Mouse (Mus musculus) layer of hippocampus, adult 8-10 months (tissue): Measurements from ENCODE around the gene Rbms3. TPM values are rescaled to one million over a fixed set of nuclear protein-coding genes. Genes with fewer than 3 reads are reported as not detected.
A peak's percentile ranks its signal among the peaks of the same experiment; 100 is the strongest.

Source experiments
- DNase-seq, 2 experiments: peaks; one replicate each; pipeline ENCODE4 v3.0.0; 2022; ENCODE audit warnings: low spot score in 2 of 2
- total RNA-seq, 4 experiments: library from RNA; stranded (reverse); gene quantifications; 2 replicates each; pipeline ENCODE4 v1.2.4; 2022

The Rbms3 gene
- total RNA-seq, 4 experiments from 2014 or later: 13.8 to 17.5 (median 13.9) TPM

GRCm38 (mm10) chr9:116786136-116787046 lies 843.3 kb downstream of the Rbms3 start:
- no peak for DNase-seq

GRCm38 (mm10) chr9:116771820-116772219 lies 857.9 kb downstream of the Rbms3 start:
- no peak for DNase-seq

- no peak for DNase-seq
Observed at GRCm38 (mm10) chr9:116769358-116770054, 860.2 kb downstream of the Rbms3 start.

- no peak for DNase-seq
Observed at GRCm38 (mm10) chr9:116762395-116763025, 867.2 kb downstream of the Rbms3 start.

- DNase-seq: no peak
Observed at GRCm38 (mm10) chr9:116748857-116749584, 880.7 kb downstream of the Rbms3 start.

GRCm38 (mm10) chr9:116748346-116748745 lies 881.4 kb downstream of the Rbms3 start:
- no peak for DNase-seq

- DNase-seq: no peak
Observed at GRCm38 (mm10) chr9:116746871-116747270, 882.8 kb downstream of the Rbms3 start.

- DNase-seq: no peak
Observed at GRCm38 (mm10) chr9:116737786-116738185, 891.9 kb downstream of the Rbms3 start.

- no peak for DNase-seq
Observed at GRCm38 (mm10) chr9:116729172-116729571, 900.5 kb downstream of the Rbms3 start.

GRCm38 (mm10) chr9:116728655-116729054 lies 901.1 kb downstream of the Rbms3 start:
- no peak for DNase-seq

GRCm38 (mm10) chr9:116728093-116728492 lies 901.6 kb downstream of the Rbms3 start:
- no peak for DNase-seq

GRCm38 (mm10) chr9:116724581-116724980 lies 905.1 kb downstream of the Rbms3 start:
- DNase-seq: no peak

- DNase-seq: no peak
Observed at GRCm38 (mm10) chr9:116703119-116703518, 926.6 kb downstream of the Rbms3 start.

GRCm38 (mm10) chr9:116702611-116703010 lies 927.1 kb downstream of the Rbms3 start:
- DNase-seq: no peak

GRCm38 (mm10) chr9:116701511-116702179 lies 928.1 kb downstream of the Rbms3 start:
- DNase-seq: no peak

GRCm38 (mm10) chr9:116688615-116689014 lies 941.1 kb downstream of the Rbms3 start:
- DNase-seq: no peak

GRCm38 (mm10) chr9:116677142-116677541 lies 952.6 kb downstream of the Rbms3 start:
- DNase-seq: no peak

- DNase-seq: peak; percentile 21 to 25
Observed at GRCm38 (mm10) chr9:116676445-116676844, 953.3 kb downstream of the Rbms3 start.

GRCm38 (mm10) chr9:116674191-116674590 lies 955.5 kb downstream of the Rbms3 start:
- DNase-seq: no peak

GRCm38 (mm10) chr9:116661026-116661425 lies 968.7 kb downstream of the Rbms3 start:
- DNase-seq: no peak

- DNase-seq: no peak
Observed at GRCm38 (mm10) chr9:116659936-116660335, 969.8 kb downstream of the Rbms3 start.
